Mouse (Mus musculus) forebrain, embryonic 12.5 days (tissue): ENCODE data around the gene Srl. TPM values are rescaled to one million over a fixed set of nuclear protein-coding genes. Genes with fewer than 3 reads are reported as not detected.

Experiments
- ATAC-seq: fragments of 200-750 bp; cut with Nextera tagmentation; 2 replicates; pipeline ENCODE4 v1.8.0; 2017; ENCODE audit warnings: moderate TSS enrichment; ENCODE audit not compliant: low FRiP score
- H3K27ac ChIP-seq: fragments of 300-500 bp; sonication (generic); 2 replicates; pipeline ENCODE4 v1.5.1; 2016; ENCODE audit warnings: mild to moderate bottlenecking
- H3K27me3 ChIP-seq: fragments of 300-500 bp; sonication (generic); 2 replicates; pipeline ENCODE4 v1.6.1; 2016; ENCODE audit warnings: mild to moderate bottlenecking
- H3K36me3 ChIP-seq: fragments of 300-500 bp; sonication (generic); replicated peaks from 2 replicates; pipeline ENCODE4 v1.6.1; 2016; ENCODE audit warnings: mild to moderate bottlenecking
- H3K4me1 ChIP-seq: fragments of 300-500 bp; sonication (generic); 2 replicates; pipeline ENCODE4 v1.6.1; 2016
- H3K4me2 ChIP-seq: fragments of 300-500 bp; sonication (generic); 2 replicates; pipeline ENCODE4 v1.6.1; 2016; ENCODE audit warnings: mild to moderate bottlenecking, moderate library complexity
- H3K4me3 ChIP-seq: fragments of 300-500 bp; sonication (generic); replicated peaks from 2 replicates; pipeline ENCODE4 v1.5.1; 2016; ENCODE audit warnings: mild to moderate bottlenecking
- H3K9ac ChIP-seq: fragments of 300-500 bp; sonication (generic); 2 replicates; pipeline ENCODE4 v1.6.1; 2016; ENCODE audit warnings: mild to moderate bottlenecking
- H3K9me3 ChIP-seq: fragments of 300-500 bp; sonication (generic); 2 replicates; pipeline ENCODE4 v1.6.1; 2016
- WGBS: fragments of 180-500 bp; shearing (Covaris S2); methylation state at CpG from one replicate; pipeline ENCODE4 v1.1.7; 2016; 5-methylcytosine and 5-hydroxymethylcytosine counted together
- polyA plus RNA-seq: library from polyadenylated mRNA; unstranded; fragments of >200 nt; fragmentation: Nextera tagmentation; extraction: Ambion mirVana; gene quantifications from 2 replicates; pipeline ENCODE4 v1.2.1, GENCODE M21; 2016

The Srl gene
- polyA plus RNA-seq, 1 experiment from 2014 or later = 27.6 TPM

- H3K4me1 ChIP-seq = no peaks in the 10 kb centered on the region
- ATAC-seq = no peak
- no peaks in the 10 kb centered on the region for H3K36me3 ChIP-seq
- no peak overlapping the region for H3K27ac ChIP-seq
- no peaks in the 10 kb centered on the region for H3K9me3 ChIP-seq
- H3K9ac ChIP-seq = no peak overlapping the region
- 89% methylated on average over 4 of the region's 4 CpGs for WGBS
- H3K4me2 ChIP-seq = no peak overlapping the region
- H3K27me3 ChIP-seq = no peaks in the 10 kb centered on the region
- no peak overlapping the region for H3K4me3 ChIP-seq
These were observed 95.2 kb downstream of the Srl start for GRCm38 (mm10) chr16:4446395-4446794.

DNA sequence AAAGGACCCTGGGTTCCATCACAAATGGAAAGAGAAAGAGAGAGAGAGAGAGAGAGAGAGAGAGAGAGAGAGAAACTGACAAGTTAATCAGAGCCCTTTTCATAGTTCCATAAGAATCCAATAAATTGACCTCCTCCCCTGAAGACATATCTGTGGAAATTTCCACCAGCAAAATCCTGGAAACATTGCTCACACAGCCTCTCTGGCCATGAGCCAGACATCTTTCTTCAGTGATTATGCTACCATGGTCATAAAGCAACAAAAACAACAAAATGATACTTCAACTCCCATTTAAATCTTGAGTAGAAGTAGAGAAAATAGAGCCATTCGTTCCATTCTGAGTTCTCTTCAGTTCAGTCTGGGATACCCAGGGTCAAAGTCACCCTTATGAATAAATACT is 97.2 kb downstream of the Srl start:
- H3K4me2 ChIP-seq = no peak overlapping the region
- H3K4me1 ChIP-seq = no peaks in the 10 kb centered on the region
- no peak for ATAC-seq
- no peak overlapping the region for H3K9ac ChIP-seq
- no peak overlapping the region for H3K4me3 ChIP-seq
- H3K27ac ChIP-seq = no peak overlapping the region
- no peaks in the 10 kb centered on the region for H3K36me3 ChIP-seq
- 73% methylated on average over 1 of the region's 1 CpGs for WGBS
- H3K9me3 ChIP-seq = no peaks in the 10 kb centered on the region
- H3K27me3 ChIP-seq = no peaks in the 10 kb centered on the region

GRCm38 (mm10) chr16:4439302-4440066 is 102.1 kb downstream of the Srl start:
- 76% methylated on average over 10 of the region's 10 CpGs for WGBS

DNA sequence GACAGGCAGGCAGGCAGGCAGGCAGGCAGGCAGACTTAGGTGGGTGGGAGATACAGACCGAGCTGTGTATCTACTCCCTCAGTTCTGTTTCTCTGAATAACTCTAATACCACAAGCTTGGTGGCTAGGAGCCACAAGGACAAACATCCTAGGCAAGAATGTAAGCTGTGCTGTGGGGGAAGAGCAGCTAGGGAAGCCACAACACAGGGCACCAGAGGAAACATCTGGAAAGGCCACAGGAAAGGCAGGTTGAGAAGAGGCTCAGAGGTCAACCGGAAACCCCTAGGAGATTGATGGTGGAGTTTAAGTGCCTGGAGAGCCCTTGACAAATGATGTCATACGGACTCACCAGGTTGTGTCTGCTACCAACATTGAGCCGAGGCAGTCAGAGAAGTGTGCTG is 104.9 kb downstream of the Srl start:
- ATAC-seq = no peak
- WGBS = 87% methylated on average over 4 of the region's 4 CpGs
- Histone ChIP-seq H3K9ac (no peak overlapping the region), H3K4me3 (no peak overlapping the region), H3K9me3 (no peaks in the 10 kb centered on the region), H3K4me1 (no peaks in the 10 kb centered on the region), H3K27ac (no peak overlapping the region), H3K4me2 (no peak overlapping the region), H3K27me3 (no peaks in the 10 kb centered on the region), H3K36me3 (no peaks in the 10 kb centered on the region)

More at GRCm38 (mm10) chr16:4439302-4440066, 102.1 kb downstream of the Srl start:
- Histone ChIP-seq H3K4me2 (no peak overlapping the region), H3K9me3 (no peaks in the 10 kb centered on the region), H3K4me3 (no peak overlapping the region), H3K4me1 (no peaks in the 10 kb centered on the region), H3K9ac (no peak overlapping the region), H3K27me3 (no peaks in the 10 kb centered on the region), H3K36me3 (no peaks in the 10 kb centered on the region), H3K27ac (no peak overlapping the region)
- ATAC-seq = no peak

DNA sequence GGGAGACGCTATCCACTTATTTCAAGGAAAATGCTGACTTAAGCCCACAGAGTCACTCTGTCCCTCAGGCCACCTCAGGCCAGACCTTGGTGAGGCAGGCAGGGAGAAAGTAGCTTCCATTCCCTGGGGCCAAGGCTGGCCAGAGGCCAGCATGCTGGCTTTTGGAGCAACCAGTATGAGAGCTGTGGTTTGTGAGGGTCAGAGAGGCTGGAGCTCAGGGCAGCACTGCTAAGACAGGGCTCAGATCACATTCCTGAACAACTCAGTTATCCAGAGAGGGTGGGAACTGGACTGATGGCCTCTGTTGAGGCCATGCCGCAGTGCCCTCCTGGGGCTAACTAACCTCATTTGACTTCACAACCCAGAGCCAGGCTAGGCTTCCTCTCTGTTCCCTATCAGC is 106.2 kb downstream of the Srl start:
- Histone ChIP-seq H3K4me1 (no peaks in the 10 kb centered on the region), H3K36me3 (no peaks in the 10 kb centered on the region), H3K27me3 (no peaks in the 10 kb centered on the region), H3K9ac (no peak overlapping the region), H3K4me3 (no peak overlapping the region), H3K4me2 (no peak overlapping the region), H3K9me3 (no peaks in the 10 kb centered on the region), H3K27ac (no peak overlapping the region)
- no peak for ATAC-seq
- WGBS = 87% methylated on average over 2 of the region's 2 CpGs

DNA sequence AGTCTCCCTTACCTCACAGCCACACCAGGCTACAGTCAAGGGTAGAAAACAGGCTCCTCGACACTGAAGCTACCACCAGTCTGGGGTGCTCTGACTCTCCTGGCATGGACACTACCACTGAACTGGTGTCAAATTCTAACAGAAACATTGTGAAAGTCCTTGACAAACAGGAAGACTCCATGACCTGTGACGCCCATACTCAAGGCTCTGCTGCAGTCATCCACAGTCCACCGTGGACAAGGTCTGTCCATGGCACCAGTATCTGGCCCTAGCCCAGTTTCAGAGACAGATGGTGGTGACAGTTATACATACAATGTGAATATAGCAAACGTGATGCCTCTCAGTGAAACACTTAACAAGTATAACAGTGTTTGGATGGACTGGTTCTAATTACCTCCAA is 109.8 kb downstream of the Srl start:
- H3K4me2 ChIP-seq = no peak overlapping the region
- no peak overlapping the region for H3K27ac ChIP-seq
- H3K9ac ChIP-seq = no peak overlapping the region
- no peaks in the 10 kb centered on the region for H3K36me3 ChIP-seq
- 81% methylated on average over 4 of the region's 4 CpGs for WGBS
- no peak for ATAC-seq
- no peak overlapping the region for H3K4me3 ChIP-seq
- H3K9me3 ChIP-seq = no peaks in the 10 kb centered on the region
- no peaks in the 10 kb centered on the region for H3K4me1 ChIP-seq
- H3K27me3 ChIP-seq = no peaks in the 10 kb centered on the region

DNA sequence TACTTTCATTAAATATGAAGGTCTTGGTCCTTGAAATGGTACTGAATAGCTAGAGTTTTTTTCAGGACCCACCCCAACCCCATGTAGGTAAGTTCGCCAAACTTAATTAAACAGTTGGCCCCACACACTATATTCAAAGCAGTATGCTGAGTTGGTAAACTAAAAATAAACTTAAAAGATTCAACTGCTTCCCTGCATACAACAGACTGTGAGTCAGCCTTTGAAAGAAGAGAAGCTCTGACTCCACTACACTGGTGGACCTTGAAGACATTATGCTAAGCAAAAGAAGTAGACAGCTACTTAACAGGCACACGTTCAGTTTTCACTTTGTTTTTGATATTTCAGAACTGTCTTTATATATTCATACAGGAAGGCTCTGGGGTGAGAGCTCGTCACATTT is 110.6 kb downstream of the Srl start:
- H3K9me3 ChIP-seq = no peaks in the 10 kb centered on the region
- no peak overlapping the region for H3K4me3 ChIP-seq
- H3K4me2 ChIP-seq = no peak overlapping the region
- ATAC-seq = no peak
- 93% methylated on average over 3 of the region's 3 CpGs for WGBS
- no peak overlapping the region for H3K27ac ChIP-seq
- H3K36me3 ChIP-seq = no peaks in the 10 kb centered on the region
- 0 out of 2 replicates have a peak, but pooled peaks cover 1% of the 10 kb centered on the region for H3K27me3 ChIP-seq
- no peaks in the 10 kb centered on the region for H3K4me1 ChIP-seq
- no peak overlapping the region for H3K9ac ChIP-seq

- ATAC-seq = no peak
- no peaks in the 10 kb centered on the region for H3K36me3 ChIP-seq
- H3K27ac ChIP-seq = no peak overlapping the region
- H3K9me3 ChIP-seq = no peaks in the 10 kb centered on the region
- H3K4me3 ChIP-seq = no peak overlapping the region
- WGBS = 79% methylated on average over 5 of the region's 5 CpGs
- H3K4me2 ChIP-seq = no peak overlapping the region
- no peaks in the 10 kb centered on the region for H3K4me1 ChIP-seq
- 0 out of 2 replicates have a peak, but pooled peaks cover 5% of the 10 kb centered on the region for H3K27me3 ChIP-seq
- no peak overlapping the region for H3K9ac ChIP-seq
These were observed 111.4 kb downstream of the Srl start for GRCm38 (mm10) chr16:4430232-4430631.

Other genes with a start within 250 kb of the Srl start
- 1.4 and 1.8 TPM in 2 replicates for gene Adcy9, start 121.3 kb downstream of the Srl start, polyA plus RNA-seq
- gene Tfap4, start 18.0 kb upstream of the Srl start, polyA plus RNA-seq = 20.9 and 22.6 TPM in 2 replicates
- gene Glis2, start 52.9 kb upstream of the Srl start, polyA plus RNA-seq = 22.0 and 26.6 TPM in 2 replicates
- 114 TPM in 2 replicates for gene Pam16, start 83.2 kb upstream of the Srl start, polyA plus RNA-seq
- 5.2 and 6.8 TPM in 2 replicates for gene Vasn, start 98.1 kb upstream of the Srl start, polyA plus RNA-seq
- gene Dnaja3, start 98.2 kb upstream of the Srl start, polyA plus RNA-seq = 51.4 and 58.0 TPM in 2 replicates
- 13.5 and 18.5 TPM in 2 replicates for gene Coro7, start 138.0 kb upstream of the Srl start, polyA plus RNA-seq
- gene Nmral1, start 177.5 kb upstream of the Srl start, polyA plus RNA-seq = 167 and 170 TPM in 2 replicates
- gene Hmox2, start 184.5 kb upstream of the Srl start, polyA plus RNA-seq = 70.7 and 73.5 TPM in 2 replicates
- gene Cdip1, start 248.5 kb upstream of the Srl start, polyA plus RNA-seq = 96.5 and 97.1 TPM in 2 replicates